Mouse (Mus musculus) lung, adult 2 months (tissue): Measurements from ENCODE around the gene Abcc2.

Experiments used
- CTCF ChIP-seq: fragments of 200-500 bp; IDR thresholded peaks from 2 replicates; pipeline ENCODE4 v1.5.1; 2011; ENCODE audit warnings: mild to moderate bottlenecking, low read length, control low read depth; ENCODE audit not compliant: insufficient read depth
- POLR2A ChIP-seq: fragments of 200-500 bp; IDR thresholded peaks from 2 replicates; pipeline ENCODE4 v1.6.1; 2011; ENCODE audit warnings: low read depth, mild to moderate bottlenecking, control low read depth, low read length, borderline replicate concordance; ENCODE audit errors: extremely low read depth

GRCm38 (mm10) chr19:43767549-43768322 lies 14.3 kb upstream of the Abcc2 start:
- no peak for TF ChIP-seq CTCF
- TF ChIP-seq POLR2A, result no peak
